Mouse (Mus musculus) liver, postnatal 0 days (tissue): ENCODE data around the gene Ifngr2. TPM values are rescaled to one million over a fixed set of nuclear protein-coding genes. Genes with fewer than 3 reads are reported as not detected.

Experiments
- ATAC-seq: fragments of 200-750 bp; cut with Nextera tagmentation; 2 replicates; pipeline ENCODE4 v1.8.0; 2017; ENCODE audit warnings: mild to moderate bottlenecking, moderate library complexity
- DNase-seq: peaks from one replicate; pipeline ENCODE4 v3.0.0-alpha.2; 2016
- H3K27ac ChIP-seq: fragments of 300-500 bp; sonication (generic); 2 replicates; pipeline ENCODE4 v1.5.1; 2014; ENCODE audit warnings: antibody characterized with exemption, moderate library complexity, mild to moderate bottlenecking, low read depth
- H3K27me3 ChIP-seq: fragments of 300-500 bp; sonication (generic); 2 replicates; pipeline ENCODE4 v1.6.1; 2014; ENCODE audit warnings: low read length, control low read depth, mixed read lengths; ENCODE audit not compliant: insufficient read depth
- H3K36me3 ChIP-seq: fragments of 300-500 bp; sonication (generic); replicated peaks from 2 replicates; pipeline ENCODE4 v1.6.1; 2014; ENCODE audit warnings: mild to moderate bottlenecking, control low read depth, low read length, moderate library complexity, mixed read lengths; ENCODE audit not compliant: insufficient read depth
- H3K4me1 ChIP-seq: fragments of 300-500 bp; sonication (generic); 2 replicates; pipeline ENCODE4 v1.6.1; 2014; ENCODE audit warnings: antibody characterized with exemption, mild to moderate bottlenecking, control low read depth; ENCODE audit not compliant: insufficient read depth
- H3K4me2 ChIP-seq: fragments of 300-500 bp; sonication (generic); 2 replicates; pipeline ENCODE4 v1.6.1; 2014; ENCODE audit warnings: low read depth, mild to moderate bottlenecking, low read length, moderate library complexity, mixed read lengths
- H3K4me3 ChIP-seq: fragments of 300-500 bp; sonication (generic); 2 replicates; pipeline ENCODE4 v1.5.1; 2014; ENCODE audit warnings: low read depth, low read length
- H3K9ac ChIP-seq: fragments of 300-500 bp; sonication (generic); replicated peaks from 2 replicates; pipeline ENCODE4 v1.6.1; 2014; ENCODE audit warnings: mild to moderate bottlenecking, moderate library complexity
- H3K9me3 ChIP-seq: fragments of 300-500 bp; sonication (generic); 2 replicates; pipeline ENCODE4 v1.6.1; 2016; ENCODE audit warnings: mild to moderate bottlenecking, control low read depth, low read length, mixed read lengths
- CTCF ChIP-seq: sonication (generic); IDR thresholded peaks from 2 replicates; pipeline ENCODE4 v1.5.1; 2016; ENCODE audit warnings: antibody characterized with exemption, low read depth
- EP300 ChIP-seq: IDR thresholded peaks from 2 replicates; pipeline ENCODE4 v1.6.1; 2016; ENCODE audit warnings: antibody characterized with exemption, low read depth, mild to moderate bottlenecking
- WGBS: fragments of 180-500 bp; shearing (Covaris S2); extraction: QIAGEN DNeasy Blood & Tissue Kit; methylation state at CpG from one replicate; pipeline ENCODE4 v1.1.7; 2014; ENCODE audit not compliant: insufficient replicate concordance; 5-methylcytosine and 5-hydroxymethylcytosine counted together
- microRNA-seq: library from miRNA; unstranded; fragments of <30 nt; microRNA quantifications from one replicate; pipeline ENCODE4, GENCODE M21; 2016
- polyA plus RNA-seq: library from polyadenylated mRNA; unstranded; fragments of >200 nt; fragmentation: Nextera tagmentation; extraction: Ambion mirVana; gene quantifications from 2 replicates; pipeline ENCODE4 v1.2.1, GENCODE M21; 2015

Gene Ifngr2
- polyA plus RNA-seq, 1 experiment from 2014 or later: 18.2 TPM

- H3K27me3 ChIP-seq: no peaks in the 10 kb centered on the region
- H3K9me3 ChIP-seq: no peaks in the 10 kb centered on the region
- ATAC-seq (no peak), DNase-seq (no peak)
- no peaks in the 10 kb centered on the region for H3K36me3 ChIP-seq
- no peak overlapping the region for H3K4me2 ChIP-seq
- WGBS: 74% methylated on average over 6 of the region's 6 CpGs
- H3K4me3 ChIP-seq: no peak overlapping the region
- H3K4me1 ChIP-seq: 0 out of 2 replicates have a peak, but pooled peaks cover 2% of the 10 kb centered on the region
- H3K27ac ChIP-seq: no peak overlapping the region
- no peak overlapping the region for H3K9ac ChIP-seq
- TF ChIP-seq EP300: no peak
- no peak for TF ChIP-seq CTCF
Observed at GRCm38 (mm10) chr16:91614552-91614951, 67.7 kb downstream of the Ifngr2 start.

Small RNAs within 50 kb of the gene (microRNA-seq; reads per million reads assigned to microRNA genes)
- not detected for gene Mir6367

Other genes starting within 250 kb of the Ifngr2 start
- 107 and 113 TPM in 2 replicates for gene Ifnar2, start 174.3 kb upstream of the Ifngr2 start, polyA plus RNA-seq
- not detected in 2 replicates for gene Gm21970, start 155.4 kb upstream of the Ifngr2 start, polyA plus RNA-seq
- 25.5 and 26.4 TPM in 2 replicates for gene Il10rb, start 140.9 kb upstream of the Ifngr2 start, polyA plus RNA-seq
- 16.3 and 16.6 TPM in 2 replicates for gene Ifnar1, start 61.8 kb upstream of the Ifngr2 start, polyA plus RNA-seq
- gene Tmem50b, start 50.7 kb downstream of the Ifngr2 start, polyA plus RNA-seq: 8.6 and 9.8 TPM in 2 replicates
- gene Dnajc28, start 72.0 kb downstream of the Ifngr2 start, polyA plus RNA-seq: 3.6 and 4.3 TPM in 2 replicates
- gene Gart, start 99.9 kb downstream of the Ifngr2 start, polyA plus RNA-seq: 30.3 and 33.4 TPM in 2 replicates
- 44.2 and 45.4 TPM in 2 replicates for gene Son, start 100.4 kb downstream of the Ifngr2 start, polyA plus RNA-seq
- gene Donson, start 141.7 kb downstream of the Ifngr2 start, polyA plus RNA-seq: 12.4 and 14.2 TPM in 2 replicates
- gene Cryzl1, start 181.9 kb downstream of the Ifngr2 start, polyA plus RNA-seq: 27.3 and 27.4 TPM in 2 replicates
- 17.5 and 19.7 TPM in 2 replicates for gene Itsn1, start 182.2 kb downstream of the Ifngr2 start, polyA plus RNA-seq